Mouse (Mus musculus) urinary bladder, adult 2 months (tissue): ENCODE results near the gene Adh1. TPM values are rescaled to one million over a fixed set of nuclear protein-coding genes. Genes with fewer than 3 reads are reported as not detected.

ENCODE experiments used
- DNase-seq: peaks from one replicate; pipeline ENCODE4 v3.0.0; 2022; ENCODE audit warnings: low spot score
- polyA plus RNA-seq: library from polyadenylated mRNA; depleted of rRNA; stranded (reverse); fragments of >200 nt; gene quantifications from 2 replicates; pipeline ENCODE4 v1.2.3, GENCODE M21; 2012

Gene Adh1
- polyA plus RNA-seq, 1 experiment = 825 TPM

GRCm38 (mm10) chr3:138240942-138241341 is 19.8 kb upstream of the Adh1 start:
- DNase-seq = no peak

DNA sequence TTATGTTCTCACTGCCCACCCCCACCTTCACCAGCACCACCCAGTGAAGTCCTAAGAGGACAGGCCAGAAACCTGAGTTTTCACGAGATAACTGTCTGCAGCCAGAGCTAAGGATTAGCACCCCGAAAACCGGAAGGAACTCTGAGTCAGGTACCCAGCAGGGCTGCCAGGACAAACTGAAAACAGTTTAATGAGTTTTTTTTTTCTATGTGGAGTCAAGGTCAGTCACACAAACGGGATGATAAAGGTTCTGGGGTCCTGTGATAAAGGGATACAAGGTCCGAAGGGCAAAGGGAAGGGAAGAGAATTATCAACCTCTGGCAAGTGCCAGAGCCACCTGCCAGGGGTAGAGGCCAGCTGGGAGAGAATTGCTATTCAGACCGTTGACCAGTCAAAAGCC is 19.4 kb upstream of the Adh1 start:
- no peak for DNase-seq

DNA sequence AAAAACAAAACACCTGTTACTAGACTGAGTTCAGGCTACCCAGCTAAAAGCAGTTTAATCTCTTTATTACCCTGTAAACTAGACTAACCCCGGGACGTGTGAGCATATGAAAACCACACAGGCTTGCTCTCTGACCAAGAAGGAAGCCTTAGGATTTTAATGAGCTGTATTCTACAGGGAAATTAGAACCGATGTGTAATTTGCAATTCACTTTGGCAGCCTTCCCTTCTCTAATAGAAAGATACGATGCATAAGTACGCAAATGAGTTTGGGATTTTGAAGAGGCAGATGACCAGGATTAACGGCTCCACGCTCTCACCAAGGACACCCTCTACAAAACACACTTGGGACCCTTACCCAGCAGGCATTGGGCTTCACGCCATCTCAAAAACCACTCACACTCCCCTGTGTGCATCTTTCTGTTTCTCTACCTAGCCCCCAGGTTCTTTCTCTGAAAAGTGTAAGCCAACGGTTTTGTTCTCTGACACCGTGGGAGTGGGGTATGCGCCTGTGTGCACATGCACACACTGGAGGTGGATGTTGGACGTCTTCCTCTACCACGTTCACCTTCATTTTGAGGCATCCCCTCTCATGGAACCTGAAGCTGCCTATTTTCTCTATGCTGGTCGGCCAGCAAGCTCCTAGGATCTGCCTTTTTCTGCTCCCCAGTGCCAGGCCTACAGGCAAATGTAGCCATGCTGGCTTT is 18.6 kb upstream of the Adh1 start:
- DNase-seq = no peak

- no peak for DNase-seq
Measured at GRCm38 (mm10) chr3:138242933-138243332, 17.9 kb upstream of the Adh1 start.

GRCm38 (mm10) chr3:138244338-138244874 is 16.4 kb upstream of the Adh1 start:
- no peak for DNase-seq

GRCm38 (mm10) chr3:138246511-138247020 is 14.2 kb upstream of the Adh1 start:
- DNase-seq = no peak

DNA sequence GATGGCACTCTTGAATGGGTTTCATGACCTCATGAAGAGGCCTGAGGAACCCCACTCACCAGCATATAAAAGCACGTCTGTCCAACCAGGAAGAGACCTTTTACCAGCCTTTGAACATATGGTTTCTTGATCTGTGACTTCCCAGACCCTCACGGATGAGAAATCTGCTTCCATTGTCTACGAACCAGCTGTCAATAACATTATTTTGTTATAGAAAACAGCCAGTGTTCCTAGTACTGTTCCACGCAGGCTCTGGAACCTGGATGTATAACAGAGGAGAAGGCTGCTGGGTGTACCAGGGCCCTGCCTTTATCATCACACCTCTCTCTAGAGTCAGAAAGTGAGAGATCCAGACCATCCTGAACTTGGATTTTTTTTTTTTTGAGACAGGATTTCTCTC is 13.6 kb upstream of the Adh1 start:
- no peak for DNase-seq

GRCm38 (mm10) chr3:138248011-138248410 is 12.8 kb upstream of the Adh1 start:
- no peak for DNase-seq

DNA sequence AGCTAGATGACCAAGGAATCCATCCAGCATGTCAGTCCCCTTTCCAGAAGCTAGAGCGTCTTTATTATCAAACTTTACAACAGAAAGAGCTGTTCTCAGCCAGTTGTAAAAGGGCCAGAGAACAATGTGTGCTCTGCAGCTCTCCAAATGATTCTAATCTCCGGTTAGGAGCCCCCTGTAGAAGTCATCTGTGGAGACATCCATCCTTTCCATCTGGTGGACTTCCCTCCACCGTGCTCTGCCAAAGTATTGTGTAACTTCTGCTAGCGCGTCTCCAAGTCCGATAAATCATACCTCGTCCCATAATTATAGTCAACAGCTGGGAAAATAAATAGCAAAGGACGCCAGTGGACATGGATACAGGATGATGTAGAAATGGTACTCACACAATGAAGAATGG is 12.0 kb upstream of the Adh1 start:
- DNase-seq = no peak

DNA sequence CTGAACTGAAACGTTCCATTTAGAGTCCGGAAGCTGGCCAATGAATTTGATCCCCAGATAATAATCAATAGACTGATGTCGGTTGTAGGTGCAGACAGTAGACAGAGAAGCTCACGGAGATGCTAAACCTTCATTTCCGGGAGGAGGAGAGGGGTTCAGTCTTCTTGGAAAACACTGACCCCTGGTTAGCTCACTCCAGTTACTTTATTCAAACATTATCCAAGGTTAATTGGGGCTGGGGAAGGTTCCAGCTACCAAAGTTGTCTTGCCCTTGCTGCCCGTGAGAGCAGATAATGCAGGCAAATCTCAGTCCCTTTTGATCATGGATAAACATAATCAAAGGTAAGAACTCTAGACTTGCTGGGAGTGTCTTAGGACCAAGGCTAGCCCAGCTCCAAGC is 9.6 kb upstream of the Adh1 start:
- no peak for DNase-seq

GRCm38 (mm10) chr3:138254205-138254604 is 6.6 kb upstream of the Adh1 start:
- no peak for DNase-seq

- no peak for DNase-seq
Measured at GRCm38 (mm10) chr3:138255366-138255765, 5.4 kb upstream of the Adh1 start.

GRCm38 (mm10) chr3:138255780-138256550 is 4.8 kb upstream of the Adh1 start:
- no peak for DNase-seq

DNA sequence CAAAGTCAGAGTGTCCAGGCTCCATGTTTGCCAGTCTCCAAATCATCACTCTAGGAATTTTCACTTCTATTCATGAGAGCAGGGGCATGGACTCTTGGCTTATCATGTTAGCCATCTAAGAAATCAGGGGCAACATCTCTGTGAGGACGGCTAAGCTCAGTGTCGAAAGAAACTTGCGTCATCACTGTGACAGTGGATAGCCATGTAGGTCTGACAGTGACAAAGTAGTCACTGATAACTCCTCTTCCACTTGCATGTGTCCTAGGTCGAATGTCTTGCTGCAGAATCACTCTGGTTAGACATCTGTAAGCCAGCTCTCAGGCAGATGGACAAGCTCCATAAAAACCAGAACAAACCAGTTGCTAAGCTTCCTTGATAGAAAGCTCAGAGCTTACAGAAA is 1.8 kb downstream of the Adh1 start:
- DNase-seq = no peak

- no peak for DNase-seq
Measured at GRCm38 (mm10) chr3:138263154-138263930, 2.6 kb downstream of the Adh1 start.

DNA sequence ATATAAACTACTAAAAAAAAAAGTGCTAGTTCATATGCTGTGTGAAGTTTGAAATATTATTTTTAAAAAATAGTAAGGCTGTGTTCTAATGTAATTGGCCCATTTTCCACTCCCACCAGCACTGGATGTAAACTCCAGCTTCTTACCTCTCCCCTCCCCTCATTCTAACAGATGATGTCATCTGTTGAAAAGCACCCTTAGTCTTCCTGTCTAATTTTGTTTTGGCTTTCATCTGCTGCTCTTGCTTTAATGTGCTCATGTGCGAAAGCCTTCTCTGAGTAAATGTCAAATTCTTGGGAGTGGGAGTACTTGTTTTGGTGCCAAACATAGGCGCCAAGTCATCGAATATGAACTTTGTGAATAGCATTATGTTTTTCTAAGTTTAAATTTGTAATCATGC is 3.9 kb downstream of the Adh1 start:
- DNase-seq = no peak

DNA sequence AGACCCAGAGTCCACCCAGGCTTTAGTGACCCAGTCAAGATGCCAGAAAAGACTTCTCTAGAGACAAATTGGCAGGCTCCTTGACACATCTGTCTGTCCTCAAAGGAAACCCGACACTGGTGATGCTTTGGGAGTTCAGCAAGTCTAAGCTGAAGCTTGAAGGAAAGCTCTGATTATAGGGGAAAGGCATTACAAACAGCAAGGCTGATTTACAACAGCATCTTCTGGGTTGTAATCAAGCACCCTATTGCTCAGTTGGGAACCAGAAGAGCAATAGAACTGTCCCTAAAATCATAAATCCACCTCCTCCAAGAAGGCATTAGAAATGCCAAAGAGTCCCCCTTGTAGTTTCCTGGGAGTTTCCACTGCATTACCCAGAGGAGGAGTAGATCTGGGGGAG is 9.7 kb downstream of the Adh1 start:
- no peak for DNase-seq

- DNase-seq = no peak
Measured at GRCm38 (mm10) chr3:138271297-138271696, 10.5 kb downstream of the Adh1 start.

DNA sequence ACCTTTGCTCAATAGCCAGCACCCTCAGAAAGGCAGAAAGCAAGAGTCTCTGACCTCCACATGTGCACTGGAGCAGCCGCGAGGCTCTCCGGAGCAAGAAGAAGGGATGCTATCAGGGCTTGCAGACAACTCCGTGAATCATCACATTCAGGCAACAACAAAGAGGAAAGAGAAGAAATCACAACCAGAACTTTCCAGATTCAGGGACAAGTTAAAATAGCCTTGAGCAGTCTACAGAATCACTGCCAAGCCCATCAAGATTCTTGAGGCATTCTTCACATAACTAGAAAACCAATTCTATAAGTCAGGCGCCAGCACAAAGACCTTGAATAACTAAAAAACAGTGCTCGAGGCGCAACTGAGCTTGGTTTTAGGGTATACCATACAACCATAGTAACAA is 12.3 kb downstream of the Adh1 start:
- no peak for DNase-seq

DNA sequence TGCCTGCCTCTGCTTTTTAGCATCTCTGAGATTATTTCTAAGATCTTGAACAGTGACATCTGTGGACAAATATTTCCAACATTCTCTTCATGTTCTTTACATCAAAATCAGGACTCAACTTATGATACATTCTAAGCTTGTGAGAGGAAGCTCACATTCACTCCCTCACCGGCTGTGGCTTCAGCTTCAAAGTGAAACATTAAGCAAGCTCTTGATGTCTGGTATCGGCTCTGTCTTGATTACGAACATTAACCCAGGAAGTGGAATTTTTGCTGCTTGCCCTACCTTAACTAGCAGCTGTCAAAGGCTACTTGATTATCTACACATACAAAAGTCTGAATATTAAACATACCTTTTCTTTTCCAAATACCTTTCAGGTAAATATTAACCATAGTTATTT is 14.3 kb downstream of the Adh1 start:
- DNase-seq = no peak

- no peak for DNase-seq
Measured at GRCm38 (mm10) chr3:138282556-138282955, 21.8 kb downstream of the Adh1 start.

DNA sequence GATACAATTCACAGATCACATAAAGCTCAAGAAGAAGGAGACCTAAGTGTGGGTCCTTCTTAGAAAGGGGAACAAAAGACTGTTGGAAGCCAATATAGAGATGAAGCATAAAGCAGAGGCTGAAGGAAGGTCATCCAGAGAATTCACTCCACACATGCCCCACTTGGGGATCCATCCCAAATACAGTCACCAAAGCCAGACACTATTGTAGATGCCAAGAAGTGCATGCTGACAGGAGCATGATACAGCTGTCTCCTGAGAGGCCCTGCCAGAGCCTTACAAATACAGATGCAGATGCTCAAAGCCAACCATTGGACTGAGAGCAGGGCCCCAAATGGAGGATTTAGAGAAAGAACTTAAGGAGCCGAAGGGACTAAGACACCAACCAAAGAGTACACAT is 23.0 kb downstream of the Adh1 start:
- DNase-seq = no peak
